Mouse (Mus musculus) T-helper 17 cell (primary cell): ENCODE data around the gene Pex11b.
"Not testable (repeated sequence)": the region's sequence is repeated elsewhere in the genome, so short reads cannot be mapped to it uniquely, and the experiment has no call there.

Experiments
- in situ Hi-C, 2 experiments: fragments of 300-600 bp; cut with MboI, MseI; formaldehyde crosslinking; loops; 1 replicate in 1 of 2; 2 replicates in 1 of 2; pipeline ENCODE4 v1.15.1; 2025; ENCODE audit warnings: high pct_unique_total_duplicates in 2 of 2

Gene Pex11b

GRCm38 (mm10) chr3:96617941-96618340, 17.2 kb upstream of the Pex11b start:
- in situ Hi-C loops, result no loop called here

- in situ Hi-C loops, result loop anchor here in 1 of 2 experiments (5.0 kb wide), 1 partner anchor 36 kb away; no protein-coding TSS in a partner anchor
Observed at GRCm38 (mm10) chr3:96623201-96623600, 12.0 kb upstream of the Pex11b start.

GRCm38 (mm10) chr3:96629729-96630600, 5.2 kb upstream of the Pex11b start, which contains the start of gene Rbm8a:
Gene Rbm8a, plus strand, starts transcription at chr3:96629933.
- in situ Hi-C loops, result loop anchor here in 1 of 2 experiments (10.0 kb wide), 1 partner anchor 1195 kb away; the partner anchor contains the start of gene Arnt

- in situ Hi-C loops, result loop anchor here in 1 of 2 experiments (10.0 kb wide), 1 partner anchor 1197 kb away; the partner anchor contains the start of gene Arnt
Observed at GRCm38 (mm10) chr3:96632058-96632457, 3.1 kb upstream of the Pex11b start.

GRCm38 (mm10) chr3:96634015-96634414, 1.2 kb upstream of the Pex11b start:
- in situ Hi-C loops, result loop anchor here in 1 of 2 experiments (10.0 kb wide), 1 partner anchor 1199 kb away; the partner anchor contains the start of gene Arnt

GRCm38 (mm10) chr3:96635906-96636305, 730 bp downstream of the Pex11b start:
- in situ Hi-C loops, result loop anchor here in 1 of 2 experiments (5.0 to 10.0 kb wide), 2 partner anchors 89 to 1201 kb away; partner anchors contain the start of gene Arnt

- in situ Hi-C loops, result loop anchor here in 1 of 2 experiments (5.0 to 10.0 kb wide), 2 partner anchors 89 to 1202 kb away; partner anchors contain the start of gene Arnt
Observed at GRCm38 (mm10) chr3:96636448-96636847, 1.3 kb downstream of the Pex11b start.

- in situ Hi-C loops, result loop anchor here in 1 of 2 experiments (5.0 to 10.0 kb wide), 2 partner anchors 92 to 1204 kb away; partner anchors contain the start of gene Arnt
Observed at GRCm38 (mm10) chr3:96639219-96639618, 4.0 kb downstream of the Pex11b start.

- in situ Hi-C loops, result loop anchor here in 1 of 2 experiments (5.0 kb wide), 1 partner anchor 103 kb away; no protein-coding TSS in a partner anchor
Observed at GRCm38 (mm10) chr3:96645018-96645649, 10.0 kb downstream of the Pex11b start, which contains the start of gene Itga10. Gene Itga10, plus strand, starts transcription at chr3:96645584.

GRCm38 (mm10) chr3:96647365-96647764, 12.2 kb downstream of the Pex11b start:
- in situ Hi-C loops, result loop anchor here in 1 of 2 experiments (5.0 kb wide), 1 partner anchor 105 kb away; no protein-coding TSS in a partner anchor

- in situ Hi-C loops, result loop anchor here in 1 of 2 experiments (5.0 kb wide), 1 partner anchor 41 kb away; no protein-coding TSS in a partner anchor
Observed at GRCm38 (mm10) chr3:96660901-96661300, 25.7 kb downstream of the Pex11b start.

GRCm38 (mm10) chr3:96662731-96663316, 27.6 kb downstream of the Pex11b start:
- in situ Hi-C loops, result loop anchor here in 1 of 2 experiments (5.0 kb wide), 1 partner anchor 39 kb away; no protein-coding TSS in a partner anchor

GRCm38 (mm10) chr3:96663432-96664239, 28.5 kb downstream of the Pex11b start:
- in situ Hi-C loops, result loop anchor here in 1 of 2 experiments (5.0 kb wide), 1 partner anchor 39 kb away; no protein-coding TSS in a partner anchor

GRCm38 (mm10) chr3:96665732-96666363, 30.7 kb downstream of the Pex11b start:
- in situ Hi-C loops, result not testable (repeated sequence)

- in situ Hi-C loops, result no loop called here
Observed at GRCm38 (mm10) chr3:96666916-96667315, 31.7 kb downstream of the Pex11b start.

- in situ Hi-C loops, result no loop called here
Observed at GRCm38 (mm10) chr3:96667316-96667715, 32.1 kb downstream of the Pex11b start.

- in situ Hi-C loops, result no loop called here
Observed at GRCm38 (mm10) chr3:96668424-96669067, 33.4 kb downstream of the Pex11b start.

- in situ Hi-C loops, result no loop called here
Observed at GRCm38 (mm10) chr3:96669727-96670468, 34.7 kb downstream of the Pex11b start, which contains the start of gene Ankrd35. Gene Ankrd35, plus strand, starts transcription at chr3:96670131.
